Mouse (Mus musculus) ZHBTc4 (cell line): ENCODE data around the gene Eif3d.
"Not testable (repeated sequence)": the region's sequence is repeated elsewhere in the genome, so short reads cannot be mapped to it uniquely, and the experiment has no call there.

ENCODE experiments used
- DNase-seq: peaks from one replicate; pipeline ENCODE4 v3.0.0-alpha.2; 2011; ENCODE audit warnings: low read depth, low spot score

The Eif3d gene

DNA sequence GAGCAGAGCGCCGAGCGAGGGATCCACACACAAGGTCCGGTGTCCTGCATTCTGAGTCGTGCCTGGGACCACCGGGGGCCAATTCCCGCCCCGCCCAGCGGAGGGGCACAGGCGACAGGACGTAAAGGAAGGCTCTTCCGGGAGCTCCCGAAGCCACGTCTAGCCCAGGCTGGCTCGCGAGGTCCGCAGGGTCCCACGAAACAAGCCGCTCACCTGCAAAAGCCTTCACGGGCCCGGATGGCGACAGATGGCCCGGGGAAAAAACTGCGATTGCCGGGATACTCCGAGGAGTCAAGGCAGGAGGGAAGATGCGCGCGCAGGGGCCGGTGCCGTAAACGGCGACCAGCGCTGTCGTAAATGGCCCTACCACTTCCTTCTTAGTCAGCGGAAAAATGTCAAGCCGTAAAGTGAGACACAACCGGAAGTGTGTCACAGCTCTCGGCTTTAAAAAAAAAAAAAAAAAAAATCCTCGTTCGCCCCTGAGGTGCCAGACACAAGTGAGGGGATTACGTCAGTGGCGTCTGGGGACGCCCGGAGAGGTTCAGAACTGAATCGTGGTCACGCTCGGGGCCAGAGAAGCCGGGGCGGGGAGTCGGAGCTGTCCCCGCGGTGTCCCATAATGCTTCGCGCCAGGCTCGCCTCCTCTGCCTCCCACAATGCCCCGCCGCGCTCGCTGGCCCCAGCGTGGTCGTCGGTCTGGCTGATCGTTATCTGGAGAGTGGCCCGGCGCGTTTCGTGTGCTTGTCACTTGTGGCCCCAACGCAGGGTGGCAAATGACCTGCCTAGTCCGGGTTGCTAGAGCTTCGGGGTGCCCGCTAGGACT, at the start of gene Eif3d:
Eif3d (minus strand) TSS at position 344 of the 823 bp plus-strand sequence.
- peak; percentile 98 for DNase-seq

DNA sequence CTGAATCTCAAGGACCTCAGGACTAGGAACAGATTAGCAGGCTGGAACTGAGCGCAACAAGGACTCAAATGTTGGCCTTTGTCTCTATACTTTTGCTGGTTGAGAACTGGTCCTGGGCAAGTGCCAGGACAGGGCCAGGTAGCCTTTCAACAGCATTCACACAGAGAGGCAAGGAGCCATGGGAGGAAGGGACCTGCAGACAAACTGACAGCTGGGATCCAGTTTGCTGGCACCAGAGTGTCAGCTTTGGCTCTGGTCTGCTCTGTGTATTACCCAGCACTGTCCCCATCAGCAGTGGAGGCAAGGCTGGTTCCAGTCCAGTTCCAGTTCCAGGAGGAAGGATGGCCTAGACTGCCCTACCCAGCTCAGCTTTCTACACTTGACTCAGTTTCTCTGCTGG, 43.4 kb upstream of the Eif3d start:
- no peak for DNase-seq

DNA sequence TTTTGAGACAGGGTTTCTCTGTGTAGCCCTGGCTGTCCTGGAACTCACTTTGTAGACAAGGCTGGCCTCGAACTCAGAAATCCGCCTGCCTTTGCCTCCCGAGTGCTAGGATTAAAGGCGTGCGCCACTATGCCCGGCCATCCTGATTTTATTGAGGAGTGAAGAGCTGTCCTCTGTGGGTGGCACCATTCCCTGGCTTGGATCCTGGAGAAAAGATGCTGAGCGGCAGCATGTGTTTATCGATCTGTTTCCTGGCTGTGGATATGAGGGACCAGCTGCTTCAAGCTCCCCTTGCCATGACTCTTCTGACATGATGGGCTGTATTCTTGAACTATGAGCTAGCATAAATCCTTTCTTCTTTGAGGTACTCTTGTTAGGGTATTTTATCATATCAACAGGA, 37.6 kb upstream of the Eif3d start:
- DNase-seq = not testable (repeated sequence)

DNA sequence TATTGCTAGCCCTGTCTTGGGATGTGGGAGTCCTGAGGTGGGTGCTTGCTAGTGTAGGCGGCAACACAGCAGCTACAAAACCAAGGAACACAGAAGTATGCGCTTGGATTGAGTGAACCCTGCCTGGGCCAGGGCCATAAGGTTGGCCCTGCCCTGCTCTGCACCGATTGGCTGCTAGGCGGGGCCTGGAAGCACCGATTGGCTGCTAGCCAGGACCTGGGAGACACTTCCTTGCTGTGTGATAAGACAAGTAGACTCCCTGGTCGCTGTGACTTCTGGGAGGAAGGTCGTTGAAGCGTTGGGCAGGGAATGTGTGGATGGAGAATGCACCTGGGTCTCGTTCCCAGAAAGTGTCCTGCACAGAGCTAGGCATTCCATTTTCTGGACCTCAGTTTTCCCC, 33.3 kb upstream of the Eif3d start:
- DNase-seq = peak; percentile 94

DNA sequence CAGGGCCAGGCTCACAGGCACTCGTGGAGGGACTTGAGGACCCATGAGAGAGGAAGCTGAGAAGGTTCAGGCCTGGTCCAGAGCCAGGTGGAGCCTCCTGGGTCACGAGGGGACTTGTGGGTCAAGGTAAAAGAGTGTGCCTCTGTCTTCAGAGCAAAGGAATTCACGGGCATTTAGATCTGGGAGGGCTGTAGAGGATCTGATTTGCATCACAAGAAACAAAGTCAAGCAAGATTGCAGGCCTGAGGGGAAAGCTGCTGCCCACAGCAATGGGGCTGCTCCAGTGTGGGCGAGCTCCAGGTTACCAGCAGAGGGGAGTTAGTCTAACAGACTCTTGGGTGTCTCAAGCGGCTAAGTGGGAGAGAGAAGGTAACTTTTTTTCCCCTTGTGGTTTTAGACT, 30.8 kb upstream of the Eif3d start:
- peak; percentile 83 for DNase-seq

DNA sequence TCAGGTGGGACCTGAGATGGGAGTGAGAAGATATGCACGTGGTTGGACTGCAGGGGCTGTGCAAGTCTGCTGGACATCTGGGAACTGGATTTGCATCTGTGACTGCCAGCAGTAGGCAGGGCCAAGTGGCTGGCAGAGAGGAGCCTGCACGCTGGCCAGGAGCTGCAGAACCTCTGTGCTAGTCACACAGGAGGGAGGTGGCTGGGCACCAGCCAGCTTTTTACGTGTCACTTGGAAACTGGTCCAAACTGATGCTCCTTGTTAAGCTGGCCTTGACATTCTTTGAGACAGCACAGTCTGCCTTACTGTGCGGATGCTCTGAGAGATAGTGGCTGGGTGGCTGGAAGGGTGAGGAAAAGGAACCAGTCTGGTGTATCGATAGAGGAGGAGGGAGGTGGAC, 17.9 kb upstream of the Eif3d start:
- no peak for DNase-seq

DNA sequence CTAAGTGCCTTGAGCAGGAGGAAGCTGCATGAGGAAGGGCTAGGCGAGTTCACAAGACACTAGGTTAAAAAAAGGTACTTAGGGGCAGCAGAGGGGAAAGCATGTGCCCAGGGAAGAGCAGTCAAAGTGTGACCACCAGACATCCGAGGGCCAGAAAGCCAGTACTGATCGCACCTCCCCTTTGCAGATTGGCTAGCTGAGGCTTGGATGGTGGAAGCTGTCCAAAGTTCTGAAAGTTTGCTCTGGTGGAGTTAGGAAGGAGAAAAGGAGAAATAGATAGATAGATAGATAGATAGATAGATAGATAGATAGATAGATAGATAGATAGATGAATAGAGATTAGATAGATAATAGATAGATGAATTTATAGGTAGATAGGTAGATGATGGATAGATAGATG, 12.8 kb upstream of the Eif3d start:
- DNase-seq = no peak

DNA sequence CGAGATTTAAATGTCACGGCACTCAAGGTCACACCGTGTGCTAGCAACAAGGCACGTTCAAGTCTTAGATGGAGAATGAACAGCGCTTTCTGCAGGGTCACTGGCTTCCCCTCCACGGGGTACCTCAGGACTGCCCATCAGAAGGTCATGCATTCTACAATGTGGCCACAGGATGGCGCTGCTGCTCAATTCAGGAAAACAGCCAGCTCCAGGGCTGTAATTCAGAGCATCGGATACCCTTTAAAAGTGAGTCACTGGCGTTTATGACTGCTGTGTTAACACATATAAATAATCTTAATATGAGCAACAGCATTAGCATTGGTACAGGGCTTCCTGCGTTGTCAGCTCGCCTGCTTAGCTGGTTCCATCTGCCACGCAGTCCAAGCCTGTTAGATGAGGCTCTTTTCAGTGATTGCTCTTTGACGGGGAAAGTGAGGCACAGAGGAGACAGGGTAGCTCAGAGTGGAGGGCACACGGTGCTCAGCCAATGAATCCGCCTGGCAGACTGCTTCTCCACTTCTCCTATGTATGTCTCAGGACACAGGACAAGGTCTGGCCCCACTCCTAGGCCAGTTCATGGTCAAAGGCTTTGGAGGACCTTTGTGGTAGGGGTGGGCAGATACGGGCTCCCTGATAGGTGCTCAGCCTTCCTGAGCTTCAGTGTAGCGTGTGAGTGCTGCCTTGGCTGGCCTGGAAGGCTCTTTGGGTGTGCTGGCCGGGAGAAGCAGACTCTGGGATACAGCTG, 11.8 kb upstream of the Eif3d start:
- DNase-seq = peak; percentile 80

DNA sequence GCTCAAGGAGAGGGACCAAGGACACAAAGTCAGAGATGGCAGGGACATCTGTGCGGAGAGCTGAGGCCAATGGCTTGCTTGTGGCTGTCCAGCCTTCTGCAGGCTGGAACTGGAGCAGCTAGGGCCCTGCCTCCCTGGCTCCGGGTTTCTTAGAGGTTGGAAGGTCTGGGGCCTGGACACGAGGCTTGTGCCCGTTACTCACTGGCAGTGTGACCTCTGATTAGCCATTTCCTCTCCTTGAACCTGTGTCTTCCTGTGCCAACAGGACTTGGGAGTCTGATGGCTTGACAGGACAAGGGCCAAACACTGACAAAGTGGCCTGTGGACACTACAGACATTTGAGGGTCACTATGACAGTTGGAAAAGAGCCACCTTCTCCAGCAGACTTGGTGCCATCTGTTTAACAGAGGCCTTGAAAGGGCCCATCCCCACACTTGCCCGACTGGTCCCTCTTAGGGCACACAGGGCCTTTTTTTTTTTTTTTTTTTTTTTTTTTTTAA, 10.6 kb upstream of the Eif3d start:
- no peak for DNase-seq

DNA sequence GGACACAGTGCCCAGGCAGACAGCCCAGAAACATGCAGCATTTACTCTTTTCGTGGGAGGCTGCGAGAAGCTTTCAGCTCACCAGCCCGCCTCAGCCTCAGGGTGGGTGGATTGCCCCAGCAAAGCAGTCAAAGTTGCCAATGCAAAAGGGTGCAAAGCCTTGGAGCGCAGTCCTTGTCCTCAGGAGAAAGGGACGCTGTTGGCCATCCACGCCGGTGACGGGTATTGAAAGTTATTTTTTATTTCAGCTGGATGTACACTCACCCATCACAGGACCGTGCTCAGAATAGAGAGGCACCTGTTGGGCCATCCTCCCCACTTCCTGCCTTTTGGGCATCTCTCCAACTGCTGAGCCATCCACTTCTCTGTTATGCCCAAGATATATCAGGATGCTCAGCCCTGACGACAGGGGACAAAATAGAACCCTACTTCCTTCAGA, 8.8 kb upstream of the Eif3d start:
- DNase-seq = no peak

DNA sequence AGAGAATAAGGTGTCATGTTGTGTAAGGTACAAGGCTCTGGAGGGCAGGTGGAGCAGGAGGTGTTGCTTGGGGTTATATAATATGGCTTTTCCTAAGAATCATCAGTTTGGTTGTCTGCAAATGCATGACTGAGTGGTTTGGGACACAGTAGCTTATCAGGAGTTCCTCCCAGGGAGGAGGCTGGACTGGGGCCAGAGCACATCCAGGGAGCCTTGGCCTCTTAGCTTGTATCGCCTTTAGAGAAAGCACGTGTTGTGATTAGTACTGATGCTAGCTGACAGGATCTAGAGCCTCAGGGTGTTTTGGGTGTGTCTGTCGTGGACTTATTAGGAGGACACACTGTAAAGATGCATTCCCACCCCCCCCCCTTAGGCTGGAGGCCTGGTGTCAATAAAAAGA, 7.0 kb upstream of the Eif3d start:
- DNase-seq = no peak

DNA sequence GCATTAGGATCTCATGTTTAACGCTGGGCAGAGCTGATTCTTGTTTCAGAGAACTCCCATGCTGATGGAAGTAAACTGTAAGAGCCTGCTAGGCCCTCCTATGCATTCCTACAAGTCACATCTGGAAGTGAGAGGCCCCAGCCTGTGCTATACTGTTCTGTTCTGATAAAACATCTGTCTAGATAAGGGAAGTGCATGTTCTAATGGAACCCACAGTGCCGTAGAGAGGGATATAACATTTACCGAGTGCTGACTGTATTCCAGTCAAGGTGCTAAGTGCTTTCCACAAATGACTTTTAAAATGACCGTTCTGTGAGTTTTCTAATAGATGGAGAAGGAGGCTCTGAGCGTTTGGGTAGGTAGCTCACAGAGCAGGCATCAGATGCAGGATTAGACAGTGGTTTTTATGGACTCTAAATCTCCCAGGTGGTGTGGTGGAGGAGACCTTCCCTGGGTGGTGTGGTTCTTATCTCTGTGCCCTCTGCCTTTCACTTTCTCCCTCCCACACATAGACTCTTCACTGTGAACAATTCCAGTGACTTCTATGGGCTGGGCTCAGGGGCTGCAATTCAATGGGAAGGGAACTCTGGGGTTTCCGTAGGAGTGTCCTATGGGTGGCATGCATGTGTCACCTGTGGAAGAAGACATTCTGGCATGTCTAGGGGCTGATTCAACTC, 3.7 kb upstream of the Eif3d start:
- no peak for DNase-seq

DNA sequence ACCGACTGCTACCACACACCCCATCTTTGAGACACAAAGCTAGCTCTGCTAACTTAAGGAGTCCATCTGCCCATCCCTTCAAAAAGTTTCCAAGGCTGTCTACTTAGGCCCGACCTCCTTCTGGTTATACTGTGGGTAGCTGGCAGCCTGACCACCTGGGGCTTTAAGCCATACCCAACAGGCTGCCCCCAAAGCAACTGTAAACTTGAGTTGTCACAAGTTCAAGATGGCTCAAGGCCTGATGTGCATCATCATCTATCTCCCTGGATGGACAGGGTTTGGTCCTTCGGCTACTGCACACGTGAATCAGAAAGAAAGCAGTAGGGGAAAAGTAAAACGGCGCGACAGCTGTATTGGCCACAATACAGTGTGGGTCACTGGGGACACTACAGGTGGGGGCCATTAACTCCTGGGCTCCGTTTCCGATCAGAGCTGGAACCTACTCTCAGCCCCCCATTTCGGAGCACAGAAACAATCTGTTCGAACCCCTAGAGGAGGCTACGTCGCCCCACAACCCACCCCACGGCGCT, 608 bp downstream of the Eif3d start:
- no peak for DNase-seq

DNA sequence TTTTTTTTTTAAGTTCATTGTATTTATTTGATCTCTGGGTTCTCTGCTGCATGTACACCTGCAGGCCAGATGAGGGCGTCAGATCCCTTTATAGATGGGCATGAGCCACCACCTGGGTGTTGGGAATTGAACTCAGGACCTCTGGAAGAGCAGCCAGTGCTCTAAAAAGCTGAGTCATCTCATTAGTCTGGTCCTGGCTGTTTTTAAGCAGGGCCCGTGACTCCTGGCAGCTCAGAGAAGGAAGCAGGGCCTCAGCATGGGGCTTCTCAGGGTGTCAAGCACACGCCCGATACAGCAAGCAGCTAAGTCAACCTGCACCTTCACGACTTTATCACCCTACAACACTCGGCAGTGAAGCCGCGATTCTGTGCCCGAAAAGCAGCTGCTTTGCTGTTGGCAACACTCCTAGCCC, 5.5 kb downstream of the Eif3d start:
- DNase-seq = peak; percentile 59

DNA sequence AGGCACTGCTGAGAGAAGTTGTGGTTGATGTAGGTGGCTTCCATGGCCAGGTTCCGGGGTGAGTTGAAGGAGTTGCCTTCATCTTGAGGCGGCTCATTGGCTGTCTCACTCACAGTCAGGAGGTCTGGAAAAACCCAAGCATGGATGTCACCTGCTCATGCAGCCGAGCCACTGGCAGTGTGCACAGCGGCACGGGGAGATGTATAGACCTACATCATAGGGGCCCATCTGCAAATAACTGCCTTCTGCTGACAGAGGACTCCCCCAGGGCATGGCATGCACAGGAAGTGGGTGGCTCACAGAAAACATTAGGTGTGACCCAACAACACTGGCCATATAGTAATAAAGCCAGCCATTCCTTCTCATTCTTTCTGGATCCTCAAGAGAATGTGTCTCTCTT, 8.2 kb downstream of the Eif3d start:
- DNase-seq = no peak

DNA sequence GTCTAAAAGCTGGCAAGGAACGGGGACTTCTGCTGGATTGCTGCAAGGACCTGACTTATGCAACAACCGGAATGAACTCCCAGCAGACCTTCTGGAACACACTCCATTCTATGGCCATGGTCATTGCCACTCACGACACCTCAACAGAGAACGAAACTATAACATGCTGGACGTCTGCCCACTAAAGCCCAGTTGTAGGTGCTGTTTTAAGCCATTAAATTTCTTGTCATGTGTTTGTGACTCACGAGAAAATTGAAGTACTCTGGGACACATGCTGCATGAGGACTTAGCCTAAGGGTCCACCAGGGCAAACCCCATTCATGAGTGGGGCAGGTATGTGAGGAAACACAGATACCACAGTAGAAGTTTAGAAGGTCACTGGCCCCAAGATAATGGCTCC, 9.9 kb downstream of the Eif3d start:
- no peak for DNase-seq

DNA sequence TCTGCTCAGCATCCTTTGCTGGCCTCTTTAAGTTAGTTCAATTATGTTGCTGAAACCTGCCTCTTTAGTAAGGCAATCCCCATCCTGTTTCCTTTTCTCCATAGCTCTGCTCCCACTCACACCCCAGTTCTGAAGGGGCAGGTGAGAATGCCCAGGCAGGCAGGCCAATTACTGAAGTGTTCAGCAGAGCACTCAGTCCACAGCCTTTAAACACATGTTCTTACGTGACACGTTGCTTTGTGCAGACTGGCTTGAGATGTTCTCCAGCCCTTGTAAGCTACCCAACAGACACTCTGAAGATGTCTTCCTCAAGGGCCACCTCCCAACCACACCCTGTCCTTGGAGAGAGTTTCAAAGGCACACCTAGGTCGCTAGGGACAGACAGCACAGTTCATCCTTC, 12.5 kb downstream of the Eif3d start:
- peak; percentile 40 for DNase-seq

DNA sequence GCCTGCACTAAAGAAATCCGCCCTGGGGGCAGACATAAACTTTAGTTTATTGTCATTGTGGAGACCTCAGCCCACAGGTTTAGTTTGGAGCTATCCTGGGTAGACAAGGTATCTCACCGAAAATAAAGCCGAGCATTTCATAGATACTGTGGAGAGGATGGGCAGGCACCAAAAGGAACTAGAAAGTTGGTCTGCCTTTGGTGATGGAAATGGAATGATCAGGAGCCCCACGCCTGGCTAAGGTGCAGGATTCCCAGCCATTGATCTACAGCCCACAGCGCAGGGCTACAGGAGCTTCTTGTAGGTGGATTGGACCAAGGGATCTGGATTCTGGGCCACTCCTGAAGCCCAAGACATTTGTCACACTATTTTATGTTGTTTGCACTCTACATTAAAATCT, 13.0 kb downstream of the Eif3d start:
- DNase-seq = no peak

DNA sequence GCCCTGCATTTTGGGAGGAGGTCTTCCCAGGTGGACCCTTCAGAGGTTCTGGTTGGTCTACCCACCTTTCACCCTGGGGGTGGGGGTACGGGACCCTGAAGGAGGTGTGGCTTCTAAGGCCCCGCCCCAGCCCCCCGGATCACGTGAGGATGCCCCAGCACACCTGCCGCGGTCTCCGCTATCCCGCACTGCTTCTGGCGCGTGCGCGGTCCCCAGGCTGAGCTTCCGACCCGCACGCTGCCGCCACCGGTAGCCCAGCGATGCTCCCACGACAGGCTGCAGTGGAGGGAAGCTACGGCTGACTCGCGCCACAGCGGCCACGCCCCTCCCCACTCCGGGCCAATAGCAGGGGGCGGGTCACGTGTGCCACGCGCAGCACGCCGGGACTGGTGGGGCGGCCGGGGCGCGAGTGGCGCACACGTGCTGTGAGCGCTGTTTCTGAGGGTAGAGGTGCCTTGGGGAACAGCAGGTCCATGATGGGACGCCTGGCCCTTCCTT, 14.2 kb downstream of the Eif3d start, which contains the start of gene Foxred2:
Foxred2 (minus strand) TSS at position 319 of the 498 bp plus-strand sequence.
- peak; percentile 94 for DNase-seq

DNA sequence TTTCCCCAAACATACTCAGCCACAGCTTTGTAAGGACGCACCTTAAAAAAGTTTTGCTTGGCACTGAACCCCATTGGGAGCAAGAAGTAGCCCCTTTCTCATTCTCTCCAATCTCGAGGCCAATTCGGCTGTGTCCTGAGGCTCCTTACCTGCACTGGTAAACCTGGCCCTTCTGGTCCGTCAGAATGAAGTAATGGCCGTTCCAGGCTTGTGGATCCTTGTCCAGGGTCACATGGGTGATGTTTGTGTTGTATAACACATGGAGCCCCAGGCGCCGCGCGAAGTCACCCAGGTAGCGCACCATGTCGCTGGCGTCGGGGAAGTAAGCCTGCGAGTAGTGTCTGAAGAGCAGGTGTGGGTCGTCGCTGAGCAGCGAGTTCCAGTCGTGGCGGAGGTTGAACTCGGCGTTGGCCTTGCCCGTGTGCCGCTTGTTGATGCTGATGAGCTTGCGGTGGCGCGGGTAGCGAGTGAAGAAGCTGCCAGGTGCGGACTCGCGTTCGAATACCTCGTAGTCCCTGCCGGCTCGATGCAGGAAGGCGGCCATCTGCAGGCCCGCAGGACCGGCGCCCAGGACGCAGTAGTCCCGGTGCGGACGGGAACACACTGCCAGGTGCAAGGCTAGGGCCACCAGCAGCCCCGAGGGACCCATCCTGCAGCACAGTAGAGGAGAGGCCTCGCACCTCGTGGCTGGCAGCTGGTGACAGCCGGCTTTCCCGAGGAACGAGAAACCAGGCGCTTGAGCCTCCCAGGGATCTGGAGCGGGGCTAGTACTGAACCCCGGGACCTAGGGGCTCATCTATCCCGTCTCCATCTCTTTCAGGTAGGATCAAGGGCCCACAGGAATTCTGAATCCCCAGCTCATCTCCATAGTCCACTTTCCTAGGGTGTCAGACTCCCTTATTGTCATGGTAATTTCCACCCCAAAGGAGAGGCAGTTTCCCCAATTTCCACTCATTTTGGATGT, 14.9 kb downstream of the Eif3d start:
- peak; percentile 56 for DNase-seq

DNA sequence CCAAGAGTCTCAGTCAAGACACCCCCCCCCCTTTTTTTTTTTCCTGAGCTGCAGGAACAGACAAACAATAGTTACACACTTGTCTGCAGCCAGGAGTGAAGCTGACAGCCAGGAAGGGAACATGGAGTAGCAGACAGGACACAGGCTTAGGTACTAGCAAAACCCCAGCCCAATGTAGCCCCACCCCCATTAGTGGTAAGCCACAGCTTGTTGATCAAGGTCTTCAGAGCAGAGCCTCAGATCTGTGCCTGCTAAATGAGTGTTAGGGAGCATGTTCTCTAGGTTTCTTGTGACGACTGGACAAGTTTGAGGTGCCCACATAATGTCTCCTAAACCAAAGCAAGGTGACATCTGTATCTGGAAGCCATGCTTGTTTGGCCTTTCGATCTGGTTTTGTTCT, 16.3 kb downstream of the Eif3d start:
- no peak for DNase-seq
